Comparison of ENCODE assay signal across 21 mouse cellular contexts in the genomic region with DNA sequence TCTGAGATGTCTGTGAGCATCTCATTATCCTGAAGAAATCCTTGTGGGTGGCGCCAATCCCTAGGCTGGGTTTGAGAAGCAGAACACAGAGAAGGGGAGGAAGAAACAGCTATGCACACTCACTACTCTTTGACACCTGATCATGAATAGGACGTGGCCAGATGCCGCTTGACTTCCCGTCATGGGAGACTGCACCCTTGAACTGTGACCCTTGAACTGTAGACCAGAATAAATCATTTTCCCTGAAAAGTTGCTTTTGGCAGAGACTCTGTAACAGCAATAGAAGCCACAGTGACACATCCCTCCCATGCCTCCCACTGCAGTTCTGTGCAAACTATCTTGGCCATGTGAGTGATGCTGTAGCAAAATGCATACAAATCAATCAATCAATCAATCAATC.
A peak's percentile ranks its signal among the peaks of the same experiment; 100 is the strongest.
DNase-seq lines count a peak whose midpoint lies in the region; ATAC-seq and TF ChIP-seq lines count a peak whose summit lies in the region.
"Had no signal": no experiment of that assay in that cellular context is flagged by ENCODE, and none has a peak within 500 bp of the region (broad histone marks: within the 10 kb centered on the region; RNA-seq: fewer than 3 reads in every experiment).

No protein-coding gene starts in this region.

- 41% methylated on average over 4 of the region's 4 CpGs for WGBS in kidney, embryonic 15.5 days
- 87% methylated on average over 4 of the region's 4 CpGs for WGBS in intestine, postnatal 0 days

- TF ChIP-seq EP300 in CH12.LX (IDR thresholded peaks at IDR 0.05; ENCODE audit: low read length) (no peak), MEL (IDR thresholded peaks at IDR 0.05; ENCODE audit: low read depth in 1 of 2, low read length in 2 of 2) (no peak)

- TF ChIP-seq RAD21 in CH12.LX (IDR thresholded peaks at IDR 0.05; ENCODE audit: low read depth, low read length) (no peak), MEL (IDR thresholded peaks at IDR 0.05; ENCODE audit: low read depth, low read length) (no peak)

- H3K4me3 ChIP-seq in CH12.LX (replicated peaks in 1 of 3; ENCODE audit: low read depth in 2 of 3, low read length in 2 of 3, poor library complexity in 1 of 3) (no peak overlapping the region), MEL (ENCODE audit: control insufficient read depth in 1 of 2, insufficient read depth in 1 of 2, low read depth in 2 of 2, low read length in 2 of 2) (no peak overlapping the region)
- H3K4me3 ChIP-seq in kidney, embryonic 15.5 days (replicated peaks), result no peak overlapping the region
- H3K4me3 ChIP-seq in intestine, postnatal 0 days (ENCODE audit: low read depth, low read length), result no peak overlapping the region
- H3K4me3 ChIP-seq: embryonic facial prominence, embryonic 12.5 days; hindbrain, embryonic 13.5 days; left cerebral cortex, adult 2 months; limb, embryonic 12.5 days; liver, embryonic 12.5 days had no signal

- H3K36me3 ChIP-seq in CH12.LX (replicated peaks in 1 of 2; ENCODE audit: control insufficient read depth in 1 of 2, insufficient read depth in 1 of 2, low read length in 1 of 2), result peaks cover 24 to 43% of the 10 kb centered on the region in 2 experiments
- peaks cover 0 to 17% of the 10 kb centered on the region in 2 experiments; a peak in 2 of 4 replicates for H3K36me3 ChIP-seq in MEL (ENCODE audit: control insufficient read depth in 1 of 2, insufficient read depth in 2 of 2, low read length in 2 of 2)
- H3K36me3 ChIP-seq in kidney, embryonic 15.5 days, result 0 out of 2 replicates have a peak, but pooled peaks cover 6% of the 10 kb centered on the region
- H3K36me3 ChIP-seq in intestine, postnatal 0 days (ENCODE audit: control insufficient read depth, insufficient read depth), result no peaks in the 10 kb centered on the region
- H3K36me3 ChIP-seq: embryonic facial prominence, embryonic 12.5 days; hindbrain, embryonic 13.5 days; limb, embryonic 12.5 days; liver, embryonic 12.5 days had no signal

- H3K9me3 ChIP-seq in CH12.LX (replicated peaks; ENCODE audit: low read length) (peaks cover 59% of the 10 kb centered on the region), MEL (replicated peaks; ENCODE audit: insufficient read depth, low read length) (no peaks in the 10 kb centered on the region)
- H3K9me3 ChIP-seq in kidney, embryonic 15.5 days (replicated peaks), result no peaks in the 10 kb centered on the region; the same call in 1 of the 2 replicates
- no peaks in the 10 kb centered on the region for H3K9me3 ChIP-seq in intestine, postnatal 0 days (ENCODE audit: control insufficient read depth)
- H3K9me3 ChIP-seq: hindbrain, embryonic 13.5 days; limb, embryonic 12.5 days had no signal

- H3K79me2 ChIP-seq in CH12.LX (replicated peaks; ENCODE audit: control insufficient read depth, extremely low read depth, insufficient read depth, poor library complexity, severe bottlenecking) (peaks cover 19% of the 10 kb centered on the region), MEL (ENCODE audit: control insufficient read depth, insufficient read depth, low read length, poor library complexity) (peaks cover 8% of the 10 kb centered on the region)

- H3K4me2 ChIP-seq in CH12.LX (ENCODE audit: insufficient read depth, low read depth, poor library complexity, severe bottlenecking), result no peak overlapping the region
- no peak overlapping the region for H3K4me2 ChIP-seq in kidney, embryonic 15.5 days
- H3K4me2 ChIP-seq in intestine, postnatal 0 days (replicated peaks; ENCODE audit: low read depth), result no peak overlapping the region
- H3K4me2 ChIP-seq: embryonic facial prominence, embryonic 12.5 days; hindbrain, embryonic 13.5 days; limb, embryonic 12.5 days; liver, embryonic 12.5 days had no signal

- in situ Hi-C loops in CH12.LX (cut with MboI; ENCODE audit: low pct_ligation_motif_present, low pct_unique_long_range_greater_than_20kb, low sequenced_read_pairs), result no loop called here

- DNase-seq in kidney, adult 18-20 months, result peak; percentile 11
- DNase-seq in kidney, postnatal 4 days, result no peak
- no peak for DNase-seq in CH12.LX (ENCODE audit: extremely low read depth)
- DNase-seq in MEL (ENCODE audit: low read depth, low spot score), result no peak
- DNase-seq in frontal cortex, postnatal 14 days (ENCODE audit: low spot score in 2 of 2), result no peak
- DNase-seq: adrenal gland, postnatal 14 days; B cell, adult 2 months; cerebellum, adult 11 months; cerebellum, adult 9-10 months; embryo, embryonic 11 days; liver, postnatal 0 days; midbrain, embryonic 14.5 days had no signal

- H3K9ac ChIP-seq in CH12.LX (ENCODE audit: insufficient read depth, low read depth) (no peak overlapping the region), MEL (ENCODE audit: control insufficient read depth, low read depth, low read length, poor library complexity, severe bottlenecking) (no peak overlapping the region)
- no peak overlapping the region for H3K9ac ChIP-seq in kidney, embryonic 15.5 days
- H3K9ac ChIP-seq in intestine, postnatal 0 days (ENCODE audit: low read depth, low read length), result no peak overlapping the region
- H3K9ac ChIP-seq: embryonic facial prominence, embryonic 12.5 days; hindbrain, embryonic 13.5 days; limb, embryonic 12.5 days; liver, embryonic 12.5 days; liver, postnatal 0 days had no signal

- dilution Hi-C loops in CH12.LX (cut with MboI; ENCODE audit: extremely low pct_ligation_motif_present, extremely low pct_unique_long_range_greater_than_20kb, low sequenced_read_pairs), result no loop called here

- no peak overlapping the region for H3K27ac ChIP-seq in CH12.LX (ENCODE audit: insufficient read depth, low read depth)
- H3K27ac ChIP-seq in MEL (ENCODE audit: control insufficient read depth, low read depth, low read length), result peak overlapping the region; percentile 24; the same call in 1 of the 2 replicates
- H3K27ac ChIP-seq in kidney, embryonic 15.5 days, result no peak overlapping the region
- H3K27ac ChIP-seq in intestine, postnatal 0 days (ENCODE audit: low read depth, low read length), result no peak overlapping the region
- H3K27ac ChIP-seq: embryonic facial prominence, embryonic 12.5 days; hindbrain, embryonic 13.5 days; limb, embryonic 12.5 days; liver, embryonic 12.5 days had no signal

- TF ChIP-seq CTCF in CH12.LX (conservative IDR thresholded peaks at IDR 0.05 in 1 of 2, IDR thresholded peaks at IDR 0.05 in 1 of 2; ENCODE audit: low read depth in 2 of 2, low read length in 2 of 2) (no peak), MEL (IDR thresholded peaks at IDR 0.05 in 2 of 3, conservative IDR thresholded peaks at IDR 0.05 in 1 of 3; ENCODE audit: control insufficient read depth in 1 of 3, insufficient read depth in 1 of 3, low read depth in 2 of 3, low read length in 3 of 3, poor library complexity in 1 of 3, severe bottlenecking in 1 of 3) (no peak)
- TF ChIP-seq CTCF in intestine, postnatal 0 days (IDR thresholded peaks at IDR 0.05; ENCODE audit: low read depth), result no peak

- ATAC-seq in kidney, embryonic 15.5 days (replicated peaks; ENCODE audit: low FRiP score), result 0 out of 2 replicates have a peak, but pooled peaks have one; percentile 46
- ATAC-seq in granulocyte monocyte progenitor cell, adult 5-6 weeks (replicated peaks; ENCODE audit: poor library complexity, severe bottlenecking), result no peak
- no peak for ATAC-seq in intestine, postnatal 0 days
- ATAC-seq: forebrain, embryonic 14.5 days; liver, embryonic 12.5 days; liver, postnatal 0 days had no signal

- no peaks in the 10 kb centered on the region for H3K27me3 ChIP-seq in CH12.LX (replicated peaks)
- H3K27me3 ChIP-seq in MEL (ENCODE audit: control insufficient read depth in 1 of 2, insufficient read depth in 2 of 2, low read length in 2 of 2), result no peaks in the 10 kb centered on the region
- H3K27me3 ChIP-seq in kidney, embryonic 15.5 days, result no peaks in the 10 kb centered on the region
- no peaks in the 10 kb centered on the region for H3K27me3 ChIP-seq in intestine, postnatal 0 days (replicated peaks; ENCODE audit: control insufficient read depth, insufficient read depth, low read length)
- H3K27me3 ChIP-seq: embryonic facial prominence, embryonic 12.5 days; hindbrain, embryonic 13.5 days; limb, embryonic 12.5 days; liver, embryonic 12.5 days had no signal

- no peak for TF ChIP-seq POLR2A in CH12.LX (IDR thresholded peaks at IDR 0.05; ENCODE audit: low read depth, low read length)
- no peak for TF ChIP-seq POLR2A in MEL (IDR thresholded peaks at IDR 0.05; ENCODE audit: control insufficient read depth in 1 of 2, insufficient read depth in 1 of 2, low read depth in 1 of 2, low read length in 2 of 2, poor library complexity in 1 of 2)

- H3K4me1 ChIP-seq in CH12.LX (ENCODE audit: control insufficient read depth in 1 of 2, insufficient read depth in 2 of 2) (peaks cover 8 to 25% of the 10 kb centered on the region in 2 experiments; a peak in 3 of 4 replicates), MEL (ENCODE audit: control insufficient read depth in 1 of 2, insufficient read depth in 2 of 2, low read length in 2 of 2) (peaks cover 11 to 32% of the 10 kb centered on the region in 2 experiments)
- no peaks in the 10 kb centered on the region for H3K4me1 ChIP-seq in kidney, embryonic 15.5 days
- H3K4me1 ChIP-seq in intestine, postnatal 0 days (replicated peaks; ENCODE audit: control insufficient read depth, insufficient read depth, low read length), result no peaks in the 10 kb centered on the region
- H3K4me1 ChIP-seq: embryonic facial prominence, embryonic 12.5 days; limb, embryonic 12.5 days had no signal

TF ChIP-seq in CH12.LX, 34 proteins besides CTCF, POLR2A, EP300 and RAD21:
- TF ChIP-seq MXI1 (IDR thresholded peaks at IDR 0.05; ENCODE audit: low read depth, low read length), result no peak
- 0 out of 2 replicates have a peak, but pooled peaks have one; percentile 23 for TF ChIP-seq MAX (IDR thresholded peaks at IDR 0.05; ENCODE audit: low read length)
- no peak for TF ChIP-seq ZC3H11A (IDR thresholded peaks at IDR 0.05; ENCODE audit: low read depth, low read length)
TF ChIP-seq in CH12.LX: peak in this region for 1.

TF ChIP-seq in MEL, 35 proteins besides CTCF, POLR2A, EP300 and RAD21:
- TF ChIP-seq BHLHE40 (IDR thresholded peaks at IDR 0.05; ENCODE audit: borderline replicate concordance, low read depth, low read length) (no peak), MAFK (IDR thresholded peaks at IDR 0.05; ENCODE audit: borderline replicate concordance, low read depth, low read length) (no peak), CHD1 (IDR thresholded peaks at IDR 0.05; ENCODE audit: low read depth, low read length) (no peak), ETS1 (IDR thresholded peaks at IDR 0.05; ENCODE audit: low read depth, low read length) (no peak)
